Mouse (Mus musculus) brain, embryonic 14.5 days (tissue): ENCODE measurements at regions not wholly inside any gene's neighbourhood (a gene's known extent, or its start where the extent isn't known, plus 50 kb on each side); places are given as distances from the start of the nearest gene placed in this dataset.

Source experiments
- DNase-seq: peaks from one replicate; pipeline ENCODE4 v3.0.0-alpha.2; 2011; ENCODE audit warnings: low read depth
- CTCF ChIP-seq: fragments of 200-500 bp; IDR thresholded peaks from 2 replicates; pipeline ENCODE4 v1.5.1; 2012; ENCODE audit warnings: inconsistent platforms, mild to moderate bottlenecking, moderate library complexity, borderline replicate concordance; ENCODE audit not compliant: insufficient read depth, insufficient read length; ENCODE audit errors: extremely low read depth
- POLR2A ChIP-seq: fragments of 200-500 bp; IDR thresholded peaks from 2 replicates; pipeline ENCODE4 v1.6.1; 2012; ENCODE audit warnings: mild to moderate bottlenecking, inconsistent platforms, borderline replicate concordance; ENCODE audit not compliant: poor library complexity, insufficient read depth, insufficient read length, severe bottlenecking; ENCODE audit errors: extremely low read depth

DNA sequence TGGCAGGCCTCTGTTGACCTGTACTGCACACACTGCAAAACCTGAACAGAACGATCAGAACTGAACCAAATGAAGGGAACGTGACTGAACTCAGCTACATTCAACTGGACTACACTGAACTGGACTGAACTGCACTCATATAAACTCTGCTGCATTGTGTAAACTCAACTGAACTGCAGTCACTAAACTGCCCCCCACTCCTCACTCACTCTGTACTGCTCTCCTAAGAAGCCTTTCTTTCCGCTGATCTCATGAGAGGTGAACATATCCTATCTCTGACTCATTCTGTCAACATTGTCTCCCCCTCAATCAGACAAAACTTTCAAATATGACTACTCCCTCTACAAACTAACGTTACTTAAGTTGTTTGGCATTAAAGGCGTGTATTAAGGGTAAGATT is 324.5 kb upstream of the Cdh9 start:
- no peak for DNase-seq
- TF ChIP-seq CTCF = no peak
- no peak for TF ChIP-seq POLR2A

DNA sequence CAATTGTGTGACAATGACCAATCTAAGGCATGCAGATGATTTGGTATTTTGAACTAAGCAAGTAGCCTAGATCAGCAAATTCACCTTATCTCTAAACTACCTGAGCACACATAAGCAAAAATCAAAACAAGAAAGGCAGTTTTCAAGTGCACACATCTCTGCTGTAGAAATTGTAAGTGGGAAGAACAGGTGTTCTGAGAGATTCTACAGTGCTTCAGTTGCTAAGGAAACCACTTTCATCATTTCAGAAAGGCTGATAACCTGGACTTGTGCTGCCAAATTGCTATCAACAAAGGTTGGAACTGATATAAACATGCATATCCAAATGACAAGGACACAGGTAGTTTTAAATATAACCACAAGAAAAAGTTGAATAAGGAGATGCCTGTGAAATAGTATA is 322.4 kb upstream of the Cdh9 start:
- peak; percentile 48 for DNase-seq
- TF ChIP-seq POLR2A (no peak), CTCF (no peak)

DNA sequence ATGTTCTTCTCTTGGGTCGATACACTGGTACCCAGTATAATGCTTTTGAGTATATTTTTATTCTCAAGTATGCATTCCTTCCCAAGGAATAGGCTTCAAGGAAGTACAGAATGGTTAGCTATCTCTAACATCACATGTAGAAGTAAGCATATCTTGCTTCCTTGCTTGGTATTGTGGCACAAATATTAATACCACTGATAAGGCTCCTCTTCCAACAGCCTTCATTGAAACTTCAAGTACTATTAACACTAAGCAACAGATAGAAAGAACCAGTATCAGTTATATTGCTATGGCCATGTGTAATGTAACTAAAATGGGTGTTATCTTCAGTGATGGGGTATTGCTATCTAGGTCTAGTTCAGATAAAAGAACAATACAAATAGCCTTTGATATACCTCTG is 316.9 kb upstream of the Cdh9 start:
- TF ChIP-seq CTCF (no peak), POLR2A (no peak)
- DNase-seq = no peak

DNA sequence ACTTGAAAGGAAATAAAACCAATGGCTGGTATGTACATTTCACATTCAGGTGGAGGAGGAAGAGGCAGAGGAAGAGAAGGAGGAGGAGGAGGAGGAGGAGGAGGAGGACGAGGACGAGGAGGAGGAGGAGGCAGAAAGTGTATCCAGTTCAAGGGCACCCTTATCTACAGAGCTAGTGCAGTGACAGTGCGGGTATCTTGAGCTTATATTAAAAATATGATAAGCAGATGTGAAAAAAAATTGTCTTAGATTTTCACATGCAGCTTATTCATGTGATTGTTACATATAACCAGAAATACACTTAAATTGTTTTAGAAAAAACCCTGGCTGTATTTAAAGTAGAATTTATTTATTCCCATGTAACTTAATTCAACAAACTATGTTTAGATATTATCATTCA is 310.8 kb upstream of the Cdh9 start:
- DNase-seq = no peak
- TF ChIP-seq CTCF (no peak), POLR2A (no peak)

DNA sequence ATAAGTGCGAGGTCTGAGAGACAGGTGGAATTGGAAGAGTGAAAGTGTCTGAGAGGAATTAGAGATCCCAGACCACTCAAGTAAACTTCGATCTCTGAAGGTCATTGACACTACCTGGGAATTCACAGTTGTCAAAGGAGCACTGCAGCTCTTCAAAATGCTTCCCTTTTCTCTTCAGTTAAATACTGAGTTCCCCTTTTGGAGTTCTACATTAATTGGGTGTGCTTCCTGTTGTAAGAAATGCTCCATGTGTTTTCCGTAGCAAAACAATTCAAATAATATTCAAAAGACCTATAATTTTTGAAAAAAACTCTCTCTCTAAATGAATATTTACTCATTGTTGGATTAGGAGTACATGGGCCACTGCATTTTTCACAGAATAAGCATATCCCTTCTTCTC is 305.5 kb upstream of the Cdh9 start:
- TF ChIP-seq POLR2A (no peak), CTCF (no peak)
- no peak for DNase-seq

DNA sequence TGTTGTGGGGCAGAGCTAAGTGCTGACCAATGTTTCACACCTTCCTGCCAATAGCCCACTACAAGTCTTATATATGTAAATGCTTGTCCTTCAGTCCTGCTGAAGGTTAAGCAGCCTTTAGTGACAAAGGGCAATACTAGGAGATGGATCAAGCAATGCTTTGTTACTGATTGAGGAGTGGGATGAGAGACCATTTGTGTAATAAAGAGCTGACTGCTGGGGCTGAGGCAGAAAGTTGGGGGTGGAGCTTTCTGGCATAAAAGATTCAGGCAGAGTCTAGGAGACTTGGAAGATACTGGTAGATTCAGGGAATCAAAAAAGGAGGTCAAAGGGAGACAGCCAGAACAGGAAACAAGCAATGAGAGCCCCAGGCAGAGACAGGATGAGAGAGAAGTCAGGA is 281.9 kb upstream of the Cdh9 start:
- DNase-seq = no peak
- no peak for TF ChIP-seq POLR2A
- no peak for TF ChIP-seq CTCF

DNA sequence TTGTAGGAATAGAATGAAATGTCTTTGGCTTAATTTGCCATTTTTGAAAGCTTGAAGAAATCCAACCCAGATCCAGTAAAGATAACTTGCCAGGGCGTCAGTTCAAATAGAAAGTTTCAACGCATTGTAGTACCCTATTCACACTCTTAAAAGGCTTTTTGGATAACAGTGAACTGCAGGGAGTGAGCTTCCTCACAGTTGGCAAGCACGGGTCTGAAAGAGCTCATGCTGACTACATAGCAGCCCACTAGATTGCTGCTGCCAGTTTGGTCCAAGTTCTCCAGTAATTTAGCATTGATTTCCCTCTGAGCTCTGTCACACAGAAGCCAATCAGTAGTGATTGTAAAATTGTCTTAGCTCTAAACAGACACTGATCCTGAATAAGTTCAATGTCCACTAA is 237.3 kb upstream of the Cdh9 start:
- DNase-seq = peak; percentile 81
- TF ChIP-seq CTCF (no peak), POLR2A (no peak)

DNA sequence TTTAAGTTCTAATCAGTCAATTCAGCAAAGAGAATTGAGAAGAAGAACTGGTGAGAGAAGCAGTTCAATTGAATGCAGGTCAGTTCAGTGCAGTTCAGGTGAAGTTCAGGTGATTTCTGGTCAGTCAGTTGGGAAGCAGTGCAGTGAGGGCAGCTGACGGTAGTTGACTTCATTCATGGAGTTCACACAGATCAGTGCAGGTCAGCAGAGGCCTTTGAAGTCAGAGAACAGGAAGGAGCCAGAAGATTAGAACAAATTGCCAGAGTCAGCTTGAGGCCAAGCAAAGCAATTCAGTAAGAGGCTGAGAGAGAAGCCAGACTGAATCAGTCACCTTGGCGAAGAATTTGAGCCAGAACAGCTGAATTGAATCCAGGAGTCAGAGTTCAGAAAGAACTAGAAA is 235.7 kb upstream of the Cdh9 start:
- TF ChIP-seq CTCF = no peak
- no peak for TF ChIP-seq POLR2A
- no peak for DNase-seq

DNA sequence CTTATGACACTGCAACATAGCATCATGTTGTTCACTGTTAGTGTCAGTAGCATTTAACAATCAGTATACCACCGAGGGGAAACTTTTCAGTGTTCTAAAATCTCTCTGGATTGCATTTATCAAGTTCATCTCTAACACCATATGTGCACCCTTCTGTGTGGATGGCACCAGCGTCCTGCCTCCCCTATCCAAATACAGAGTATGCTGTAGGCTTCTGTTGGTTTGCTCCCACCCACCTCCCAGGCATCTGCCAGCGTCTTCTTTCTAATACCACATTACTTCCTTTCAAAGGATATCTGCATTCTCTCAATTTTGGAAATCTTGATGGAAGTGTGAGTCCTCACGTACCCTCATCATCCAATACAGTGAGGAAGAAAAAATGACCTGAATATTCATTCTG is 208.0 kb upstream of the Cdh9 start:
- DNase-seq = no peak
- no peak for TF ChIP-seq POLR2A
- TF ChIP-seq CTCF = no peak

DNA sequence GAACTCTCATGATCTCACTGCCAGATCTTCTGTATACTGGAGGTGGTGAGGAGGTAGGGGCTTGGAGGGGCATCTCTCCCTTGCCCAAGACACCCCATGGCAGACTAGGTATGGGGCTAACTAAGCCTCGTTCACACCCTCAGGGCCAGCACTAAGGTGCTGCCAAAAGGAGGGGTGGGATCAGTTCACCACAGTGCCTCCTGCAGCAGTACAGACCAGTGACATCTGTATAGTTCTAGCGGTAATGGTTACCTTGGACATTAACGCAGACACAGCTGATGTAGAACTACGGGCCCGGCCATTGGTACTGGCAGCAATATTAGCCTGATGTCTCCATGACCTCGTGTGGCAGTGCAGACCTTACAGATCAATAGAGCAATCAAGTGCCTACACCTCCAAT is 196.0 kb upstream of the Cdh9 start:
- no peak for TF ChIP-seq CTCF
- TF ChIP-seq POLR2A = no peak

DNA sequence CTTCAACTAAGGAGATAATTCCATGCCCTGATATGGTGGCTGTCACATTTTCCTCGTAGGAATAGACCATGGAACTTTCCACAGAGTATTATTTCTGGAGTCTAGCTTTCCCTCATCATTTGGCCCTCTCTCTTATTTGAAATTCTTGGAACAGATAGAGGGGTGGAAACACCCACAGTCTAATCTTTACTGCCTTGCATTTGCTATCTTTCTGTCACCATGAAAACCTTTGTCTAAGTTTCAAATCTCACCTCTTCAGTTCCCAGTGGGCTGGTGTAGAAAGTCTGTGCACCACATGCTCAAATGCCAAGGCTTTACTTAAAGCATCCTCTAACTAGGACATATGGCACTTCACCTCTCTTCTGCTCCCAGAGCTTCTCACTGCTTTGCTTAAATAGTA is 187.3 kb upstream of the Cdh9 start:
- no peak for DNase-seq
- TF ChIP-seq POLR2A = no peak
- TF ChIP-seq CTCF = no peak

More for the DNA sequence above, 196.0 kb upstream of the Cdh9 start:
- no peak for DNase-seq

DNA sequence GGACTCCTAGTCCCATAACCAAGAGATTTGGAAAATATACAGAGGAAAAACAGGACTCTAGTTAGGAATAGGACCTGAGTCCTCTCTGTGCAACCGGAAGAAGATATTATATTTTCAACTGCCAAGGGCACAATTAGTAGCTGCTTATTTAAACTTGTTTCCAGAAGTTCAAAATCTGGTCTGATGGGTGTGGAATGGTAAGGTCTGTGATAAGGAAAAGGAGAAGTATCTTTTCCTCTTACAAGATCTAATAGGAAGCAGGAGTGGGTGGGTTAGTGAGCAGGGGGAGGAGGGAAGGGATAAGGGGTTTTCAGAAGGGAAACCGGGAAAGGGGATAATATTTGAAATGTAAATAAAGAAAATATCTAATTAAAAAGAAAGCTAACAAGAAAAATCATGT is 173.4 kb upstream of the Cdh9 start:
- TF ChIP-seq CTCF (no peak), POLR2A (no peak)
- DNase-seq = no peak

DNA sequence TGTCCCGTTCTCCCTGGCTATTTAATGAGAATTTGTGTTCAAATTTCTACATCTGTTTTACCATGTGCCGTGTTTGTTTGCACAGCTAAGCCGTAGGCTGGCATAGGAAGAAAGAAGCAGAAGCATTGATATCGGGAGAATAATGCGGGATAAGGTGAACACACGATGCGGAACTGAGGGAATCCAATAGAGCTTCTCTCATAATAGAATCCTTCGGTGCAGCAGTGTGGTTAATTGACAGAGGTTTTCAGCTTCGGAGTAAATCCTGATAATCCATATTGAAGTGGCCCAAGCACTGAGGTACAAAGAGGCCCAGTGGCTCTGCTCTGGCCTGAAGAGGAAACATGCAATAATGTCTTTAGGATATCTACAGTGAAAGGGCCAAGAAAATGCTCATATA is 172.2 kb upstream of the Cdh9 start:
- no peak for TF ChIP-seq CTCF
- TF ChIP-seq POLR2A = no peak
- peak; percentile 54 for DNase-seq
